Mouse (Mus musculus) megakaryocyte, embryonic 14.5 days (primary cell): ENCODE measurements at regions not wholly inside any gene's neighbourhood (a gene's known extent, or its start where the extent isn't known, plus 50 kb on each side); places are given as distances from the start of the nearest gene placed in this dataset.
"Not testable (repeated sequence)": the region's sequence is repeated elsewhere in the genome, so short reads cannot be mapped to it uniquely, and the experiment has no call there.

Experiments used
- H3K27me3 ChIP-seq: replicated peaks from 2 replicates; pipeline ENCODE3; 2012; ENCODE audit warnings: inconsistent platforms
- H3K36me3 ChIP-seq: replicated peaks from 2 replicates; pipeline ENCODE3; 2012; ENCODE audit warnings: low read length, inconsistent platforms, mixed read lengths
- H3K4me1 ChIP-seq: 2 replicates; pipeline ENCODE4 v1.6.1; 2012; ENCODE audit warnings: inconsistent platforms
- H3K4me3 ChIP-seq: replicated peaks from 2 replicates; pipeline ENCODE3; 2012; ENCODE audit warnings: moderate library complexity, mild to moderate bottlenecking, inconsistent platforms
- H3K9me3 ChIP-seq: 2 replicates; pipeline ENCODE4 v1.6.1; 2012; ENCODE audit warnings: inconsistent platforms
- FLI1 ChIP-seq: IDR thresholded peaks from 2 replicates; pipeline ENCODE4 v1.6.1; 2012; ENCODE audit warnings: low read length, inconsistent platforms, mixed read lengths
- GATA1 ChIP-seq: IDR thresholded peaks from 3 replicates; pipeline ENCODE4 v1.6.1; 2012; ENCODE audit warnings: mixed read lengths, low read length, inconsistent platforms, borderline replicate concordance

GRCm38 (mm10) chr16:20861256-20861655, 126.9 kb upstream of the Thpo start:
- H3K4me1 ChIP-seq = peaks cover 45% of the 10 kb centered on the region
- no peaks in the 10 kb centered on the region for H3K27me3 ChIP-seq
- TF ChIP-seq GATA1 = no peak
- TF ChIP-seq FLI1 = no peak
- H3K9me3 ChIP-seq = peaks cover 30% of the 10 kb centered on the region
- peaks cover 37% of the 10 kb centered on the region for H3K36me3 ChIP-seq
- H3K4me3 ChIP-seq = no peak overlapping the region

GRCm38 (mm10) chr16:20860606-20861005, 126.3 kb upstream of the Thpo start:
- Histone ChIP-seq H3K36me3 (peaks cover 30% of the 10 kb centered on the region), H3K4me1 (peaks cover 42% of the 10 kb centered on the region)

GRCm38 (mm10) chr16:20854696-20855213, 120.4 kb upstream of the Thpo start:
- Histone ChIP-seq H3K4me1 (peaks cover 53% of the 10 kb centered on the region), H3K27me3 (no peaks in the 10 kb centered on the region), H3K36me3 (peaks cover 2% of the 10 kb centered on the region), H3K9me3 (no peaks in the 10 kb centered on the region), H3K4me3 (no peak overlapping the region)
- TF ChIP-seq FLI1 (no peak), GATA1 (no peak)

More at GRCm38 (mm10) chr16:20860606-20861005, 126.3 kb upstream of the Thpo start:
- H3K4me3 ChIP-seq, H3K27me3 ChIP-seq: not testable (repeated sequence)
- H3K9me3 ChIP-seq = peaks cover 24% of the 10 kb centered on the region

GRCm38 (mm10) chr16:20838151-20838550, 103.8 kb upstream of the Thpo start:
- Histone ChIP-seq H3K4me1 (peaks cover 52% of the 10 kb centered on the region), H3K27me3 (no peaks in the 10 kb centered on the region), H3K9me3 (peaks cover 34% of the 10 kb centered on the region), H3K36me3 (peaks cover 33% of the 10 kb centered on the region), H3K4me3 (no peak overlapping the region)
- TF ChIP-seq FLI1 (no peak), GATA1 (no peak)

- H3K36me3 ChIP-seq = peaks cover 30% of the 10 kb centered on the region
- TF ChIP-seq GATA1 (no peak), FLI1 (no peak)
- no peaks in the 10 kb centered on the region for H3K27me3 ChIP-seq
- peaks cover 47% of the 10 kb centered on the region for H3K4me1 ChIP-seq
- no peak overlapping the region for H3K4me3 ChIP-seq
- H3K9me3 ChIP-seq = peaks cover 29% of the 10 kb centered on the region
Observed at GRCm38 (mm10) chr16:20836866-20837265, 102.6 kb upstream of the Thpo start.

GRCm38 (mm10) chr16:20833838-20834237, 99.5 kb upstream of the Thpo start:
- peaks cover 12% of the 10 kb centered on the region for H3K9me3 ChIP-seq
- H3K4me1 ChIP-seq = peaks cover 64% of the 10 kb centered on the region
- not testable (repeated sequence) for H3K4me3 ChIP-seq, H3K27me3 ChIP-seq
- peaks cover 20% of the 10 kb centered on the region for H3K36me3 ChIP-seq

- no peak for TF ChIP-seq FLI1
- TF ChIP-seq GATA1 = no peak
- no peaks in the 10 kb centered on the region for H3K27me3 ChIP-seq
Observed at GRCm38 (mm10) chr16:20833301-20833700, 99.0 kb upstream of the Thpo start.

GRCm38 (mm10) chr16:20829732-20830435, 95.6 kb upstream of the Thpo start:
- H3K27me3 ChIP-seq = no peaks in the 10 kb centered on the region
- TF ChIP-seq GATA1 (no peak), FLI1 (no peak)
- H3K36me3 ChIP-seq = peaks cover 12% of the 10 kb centered on the region
- peaks cover 11% of the 10 kb centered on the region for H3K9me3 ChIP-seq
- peak overlapping the region; percentile 33 for H3K4me3 ChIP-seq
- H3K4me1 ChIP-seq = peaks cover 63% of the 10 kb centered on the region

More at GRCm38 (mm10) chr16:20833301-20833700, 99.0 kb upstream of the Thpo start:
- Histone ChIP-seq H3K4me1 (peaks cover 63% of the 10 kb centered on the region), H3K36me3 (peaks cover 20% of the 10 kb centered on the region), H3K4me3 (peak overlapping the region; percentile 76), H3K9me3 (peaks cover 12% of the 10 kb centered on the region)

- Histone ChIP-seq H3K27me3 (no peaks in the 10 kb centered on the region), H3K9me3 (peaks cover 4% of the 10 kb centered on the region), H3K4me1 (peaks cover 66% of the 10 kb centered on the region), H3K4me3 (no peak overlapping the region), H3K36me3 (peaks cover 5% of the 10 kb centered on the region)
- TF ChIP-seq FLI1 (no peak), GATA1 (no peak)
Observed at GRCm38 (mm10) chr16:20828996-20829731, 94.9 kb upstream of the Thpo start.

GRCm38 (mm10) chr16:20824226-20824625, 89.9 kb upstream of the Thpo start:
- peaks cover 2% of the 10 kb centered on the region for H3K36me3 ChIP-seq
- H3K27me3 ChIP-seq = no peaks in the 10 kb centered on the region
- TF ChIP-seq GATA1 (no peak), FLI1 (no peak)
- no peaks in the 10 kb centered on the region for H3K9me3 ChIP-seq
- peaks cover 66% of the 10 kb centered on the region for H3K4me1 ChIP-seq
- no peak overlapping the region for H3K4me3 ChIP-seq
